Mouse (Mus musculus) left cerebral cortex, adult 6 months (tissue): ENCODE results near the gene Tdpoz2. TPM values are rescaled to one million over a fixed set of nuclear protein-coding genes. Genes with fewer than 3 reads are reported as not detected.

Experiments
- long read RNA-seq, 2 experiments: library from polyadenylated mRNA; unstranded; transcript quantifications; one replicate each; pipeline ENCODE4 v2.0.0; 2019 to 2020
- polyA plus RNA-seq: library from polyadenylated mRNA; unstranded; fragments of <200 nt; fragmentation: Nextera tagmentation; gene quantifications from 2 replicates; pipeline ENCODE4 v1.2.3, GENCODE M21; 2021

Tdpoz2 gene
- polyA plus RNA-seq = not detected in 2 replicates
- long read RNA-seq, experiment 1 = 0 reads
- long read RNA-seq, experiment 2 = 0 reads

DNA sequence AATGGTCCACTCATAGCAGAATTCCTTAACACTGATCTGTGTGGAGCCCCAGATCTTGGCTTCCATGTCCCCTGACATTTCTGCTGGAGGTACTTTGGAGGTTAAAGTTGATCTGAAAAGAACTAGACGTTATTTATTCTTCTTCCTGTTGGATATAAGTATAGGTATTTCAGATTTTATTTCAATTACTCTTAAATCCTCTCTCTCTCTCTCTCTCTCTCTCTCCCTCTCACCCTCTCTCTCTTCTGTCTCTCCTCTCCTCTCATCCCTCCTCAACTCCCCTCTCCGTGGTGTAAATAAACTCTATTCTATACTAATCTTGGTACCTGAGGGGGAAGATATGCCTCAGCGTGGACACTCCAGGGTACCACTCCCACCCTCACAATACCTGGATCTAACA lies at the start of gene Tdpoz2:
Gene Tdpoz2, minus strand, starts transcription at position 101 of the 400 bp plus-strand sequence.

GRCm38 (mm10) chr3:93692970-93693369 lies 40.5 kb upstream of the Tdpoz2 start, which contains the start of gene Gm37596:
TSS of gene Gm37596 (minus strand) at chr3:93693070.

GRCm38 (mm10) chr3:93676210-93676609 lies 23.7 kb upstream of the Tdpoz2 start, which contains the start of gene Tdpoz1:
TSS of gene Tdpoz1 (minus strand) at chr3:93676310.

Other genes starting within 250 kb of the Tdpoz2 start
- gene Tchh, start 210.4 kb downstream of the Tdpoz2 start, polyA plus RNA-seq = 1.2 TPM in 2 replicates
- gene Tchhl1, start 183.9 kb downstream of the Tdpoz2 start, polyA plus RNA-seq = not detected in 2 replicates
- gene S100a11, start 132.2 kb downstream of the Tdpoz2 start, polyA plus RNA-seq = 20.3 and 32.9 TPM in 2 replicates
- 113 and 115 TPM in 2 replicates for gene S100a10, start 97.6 kb downstream of the Tdpoz2 start, polyA plus RNA-seq
- not detected in 2 replicates for gene Tdpoz1, start 23.6 kb upstream of the Tdpoz2 start, polyA plus RNA-seq
- not detected in 2 replicates for gene Gm37596, start 40.4 kb upstream of the Tdpoz2 start, polyA plus RNA-seq
- not detected in 2 replicates for gene Gm5773, start 120.3 kb upstream of the Tdpoz2 start, polyA plus RNA-seq
- gene Tdpoz4, start 143.7 kb upstream of the Tdpoz2 start, polyA plus RNA-seq = not detected in 2 replicates
- not detected in 2 replicates for gene Tdpoz3, start 173.3 kb upstream of the Tdpoz2 start, polyA plus RNA-seq